Mouse (Mus musculus): Measurements from ENCODE around the gene Exoc2.

Exoc2 gene

GRCm38 (mm10) chr13:30945788-30946187 lies 28.1 kb downstream of the Exoc2 start:
- peaks cover 11% of the 10 kb centered on the region; the same call in 1 of the 2 replicates for H3K4me1 ChIP-seq (replicated peaks; ENCODE audit: low read depth, low read length)
- H3K27me3 ChIP-seq (ENCODE audit: insufficient read depth, low read length), result no peaks in the 10 kb centered on the region
- H3K4me3 ChIP-seq (replicated peaks; ENCODE audit: low read length), result no peak overlapping the region
- H3K9me3 ChIP-seq (ENCODE audit: low read length), result no peaks in the 10 kb centered on the region
- TF ChIP-seq POU5F1 (IDR thresholded peaks at IDR 0.05; ENCODE audit: borderline replicate concordance, low read length), result no peak
- TF ChIP-seq CTCF (conservative IDR thresholded peaks at IDR 0.05; ENCODE audit: low read length), result no peak
- no peak for TF ChIP-seq NANOG (IDR thresholded peaks at IDR 0.05; ENCODE audit: borderline replicate concordance, low read length)
- H3K36me3 ChIP-seq (ENCODE audit: insufficient read depth, low read length), result no peaks in the 10 kb centered on the region

DNA sequence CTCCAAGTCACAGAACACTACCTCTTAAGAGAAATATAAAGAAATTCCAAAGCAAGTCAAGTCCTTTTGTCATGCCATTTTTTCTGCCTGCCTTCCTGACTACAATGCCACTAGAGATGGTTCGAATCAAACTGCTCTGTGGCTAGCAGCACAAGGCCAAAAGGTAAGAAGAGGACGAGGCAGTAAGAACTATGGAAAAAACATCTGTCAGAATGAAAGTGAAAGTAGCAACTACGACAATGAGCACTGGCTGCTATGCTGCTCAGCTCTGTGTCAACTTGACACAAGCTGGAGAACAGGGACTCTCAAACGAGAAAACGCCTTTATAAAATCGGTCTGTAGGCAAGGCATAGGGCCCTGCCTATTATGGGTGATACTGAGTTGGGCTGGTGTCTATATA lies 40.9 kb downstream of the Exoc2 start:
- Histone ChIP-seq H3K36me3 (ENCODE audit: insufficient read depth, low read length) (peaks cover 23% of the 10 kb centered on the region), H3K4me1 (replicated peaks; ENCODE audit: low read depth, low read length) (peaks cover 26% of the 10 kb centered on the region), H3K4me3 (replicated peaks; ENCODE audit: low read length) (no peak overlapping the region), H3K27me3 (ENCODE audit: insufficient read depth, low read length) (no peaks in the 10 kb centered on the region), H3K9me3 (ENCODE audit: low read length) (no peaks in the 10 kb centered on the region)
- TF ChIP-seq POU5F1 (IDR thresholded peaks at IDR 0.05; ENCODE audit: borderline replicate concordance, low read length) (no peak), CTCF (conservative IDR thresholded peaks at IDR 0.05; ENCODE audit: low read length) (no peak), NANOG (IDR thresholded peaks at IDR 0.05; ENCODE audit: borderline replicate concordance, low read length) (no peak)

- H3K4me1 ChIP-seq (replicated peaks; ENCODE audit: low read depth, low read length), result peaks cover 20% of the 10 kb centered on the region
- H3K27me3 ChIP-seq (ENCODE audit: insufficient read depth, low read length), result no peaks in the 10 kb centered on the region
- no peaks in the 10 kb centered on the region for H3K9me3 ChIP-seq (ENCODE audit: low read length)
- TF ChIP-seq CTCF (conservative IDR thresholded peaks at IDR 0.05; ENCODE audit: low read length), result no peak
- no peak for TF ChIP-seq POU5F1 (IDR thresholded peaks at IDR 0.05; ENCODE audit: borderline replicate concordance, low read length)
- no peak for TF ChIP-seq NANOG (IDR thresholded peaks at IDR 0.05; ENCODE audit: borderline replicate concordance, low read length)
- H3K36me3 ChIP-seq (ENCODE audit: insufficient read depth, low read length), result peaks cover 21% of the 10 kb centered on the region
- no peak overlapping the region for H3K4me3 ChIP-seq (replicated peaks; ENCODE audit: low read length)
Measured at GRCm38 (mm10) chr13:30931613-30932012, 42.3 kb downstream of the Exoc2 start.

DNA sequence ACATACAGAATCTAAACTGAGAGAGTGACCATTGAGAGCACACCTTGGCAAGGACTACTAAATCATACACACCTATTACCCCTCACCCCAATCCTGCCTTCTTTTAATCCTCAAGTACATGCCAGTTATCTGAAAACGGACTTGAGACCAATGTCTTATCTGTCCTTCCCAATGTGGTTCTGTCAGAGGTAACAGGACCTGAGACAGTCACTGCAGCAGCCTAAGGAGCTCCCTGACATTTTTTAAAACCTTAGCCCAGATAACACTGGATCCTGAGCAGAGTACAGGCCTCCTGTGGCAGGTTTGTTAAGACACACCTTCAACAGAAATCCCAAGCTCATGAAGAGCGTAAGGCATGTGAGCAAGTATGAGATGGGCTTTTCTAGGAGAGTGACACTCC lies 44.8 kb downstream of the Exoc2 start:
- peaks cover 28% of the 10 kb centered on the region for H3K36me3 ChIP-seq (ENCODE audit: insufficient read depth, low read length)
- no peak overlapping the region for H3K4me3 ChIP-seq (replicated peaks; ENCODE audit: low read length)
- no peak for TF ChIP-seq POU5F1 (IDR thresholded peaks at IDR 0.05; ENCODE audit: borderline replicate concordance, low read length)
- TF ChIP-seq CTCF (conservative IDR thresholded peaks at IDR 0.05; ENCODE audit: low read length), result no peak
- no peak for TF ChIP-seq NANOG (IDR thresholded peaks at IDR 0.05; ENCODE audit: borderline replicate concordance, low read length)
- no peaks in the 10 kb centered on the region for H3K27me3 ChIP-seq (ENCODE audit: insufficient read depth, low read length)
- H3K9me3 ChIP-seq (ENCODE audit: low read length), result peaks cover 6% of the 10 kb centered on the region
- peaks cover 20% of the 10 kb centered on the region for H3K4me1 ChIP-seq (replicated peaks; ENCODE audit: low read depth, low read length)

- Histone ChIP-seq H3K4me3 (replicated peaks; ENCODE audit: low read length) (no peak overlapping the region), H3K9me3 (ENCODE audit: low read length) (peaks cover 6% of the 10 kb centered on the region), H3K36me3 (ENCODE audit: insufficient read depth, low read length) (peaks cover 17% of the 10 kb centered on the region), H3K27me3 (ENCODE audit: insufficient read depth, low read length) (no peaks in the 10 kb centered on the region), H3K4me1 (replicated peaks; ENCODE audit: low read depth, low read length) (peaks cover 6% of the 10 kb centered on the region)
- TF ChIP-seq POU5F1 (IDR thresholded peaks at IDR 0.05; ENCODE audit: borderline replicate concordance, low read length) (no peak), CTCF (conservative IDR thresholded peaks at IDR 0.05; ENCODE audit: low read length) (no peak), NANOG (IDR thresholded peaks at IDR 0.05; ENCODE audit: borderline replicate concordance, low read length) (no peak)
Measured at GRCm38 (mm10) chr13:30924269-30924668, 49.6 kb downstream of the Exoc2 start.

- peaks cover 13% of the 10 kb centered on the region for H3K36me3 ChIP-seq (ENCODE audit: insufficient read depth, low read length)
- H3K27me3 ChIP-seq (ENCODE audit: insufficient read depth, low read length), result no peaks in the 10 kb centered on the region
- H3K4me1 ChIP-seq (replicated peaks; ENCODE audit: low read depth, low read length), result peaks cover 6% of the 10 kb centered on the region
- peaks cover 6% of the 10 kb centered on the region for H3K9me3 ChIP-seq (ENCODE audit: low read length)
- TF ChIP-seq NANOG (IDR thresholded peaks at IDR 0.05; ENCODE audit: borderline replicate concordance, low read length) (no peak), CTCF (conservative IDR thresholded peaks at IDR 0.05; ENCODE audit: low read length) (no peak), POU5F1 (IDR thresholded peaks at IDR 0.05; ENCODE audit: borderline replicate concordance, low read length) (no peak)
- no peak overlapping the region for H3K4me3 ChIP-seq (replicated peaks; ENCODE audit: low read length)
Measured at GRCm38 (mm10) chr13:30921914-30922313, 52.0 kb downstream of the Exoc2 start.

GRCm38 (mm10) chr13:30913757-30914156 lies 60.1 kb downstream of the Exoc2 start:
- Histone ChIP-seq H3K9me3 (ENCODE audit: low read length) (no peaks in the 10 kb centered on the region), H3K4me3 (replicated peaks; ENCODE audit: low read length) (no peak overlapping the region), H3K27me3 (ENCODE audit: insufficient read depth, low read length) (no peaks in the 10 kb centered on the region), H3K36me3 (ENCODE audit: insufficient read depth, low read length) (peaks cover 7% of the 10 kb centered on the region), H3K4me1 (replicated peaks; ENCODE audit: low read depth, low read length) (no peaks in the 10 kb centered on the region)
- TF ChIP-seq NANOG (IDR thresholded peaks at IDR 0.05; ENCODE audit: borderline replicate concordance, low read length) (no peak), POU5F1 (IDR thresholded peaks at IDR 0.05; ENCODE audit: borderline replicate concordance, low read length) (no peak), CTCF (conservative IDR thresholded peaks at IDR 0.05; ENCODE audit: low read length) (no peak)

GRCm38 (mm10) chr13:30913028-30913427 lies 60.9 kb downstream of the Exoc2 start:
- Histone ChIP-seq H3K4me1 (replicated peaks; ENCODE audit: low read depth, low read length) (no peaks in the 10 kb centered on the region), H3K36me3 (ENCODE audit: insufficient read depth, low read length) (peaks cover 7% of the 10 kb centered on the region), H3K4me3 (replicated peaks; ENCODE audit: low read length) (no peak overlapping the region), H3K9me3 (ENCODE audit: low read length) (no peaks in the 10 kb centered on the region), H3K27me3 (ENCODE audit: insufficient read depth, low read length) (no peaks in the 10 kb centered on the region)
- TF ChIP-seq CTCF (conservative IDR thresholded peaks at IDR 0.05; ENCODE audit: low read length) (no peak), POU5F1 (IDR thresholded peaks at IDR 0.05; ENCODE audit: borderline replicate concordance, low read length) (no peak), NANOG (IDR thresholded peaks at IDR 0.05; ENCODE audit: borderline replicate concordance, low read length) (no peak)

DNA sequence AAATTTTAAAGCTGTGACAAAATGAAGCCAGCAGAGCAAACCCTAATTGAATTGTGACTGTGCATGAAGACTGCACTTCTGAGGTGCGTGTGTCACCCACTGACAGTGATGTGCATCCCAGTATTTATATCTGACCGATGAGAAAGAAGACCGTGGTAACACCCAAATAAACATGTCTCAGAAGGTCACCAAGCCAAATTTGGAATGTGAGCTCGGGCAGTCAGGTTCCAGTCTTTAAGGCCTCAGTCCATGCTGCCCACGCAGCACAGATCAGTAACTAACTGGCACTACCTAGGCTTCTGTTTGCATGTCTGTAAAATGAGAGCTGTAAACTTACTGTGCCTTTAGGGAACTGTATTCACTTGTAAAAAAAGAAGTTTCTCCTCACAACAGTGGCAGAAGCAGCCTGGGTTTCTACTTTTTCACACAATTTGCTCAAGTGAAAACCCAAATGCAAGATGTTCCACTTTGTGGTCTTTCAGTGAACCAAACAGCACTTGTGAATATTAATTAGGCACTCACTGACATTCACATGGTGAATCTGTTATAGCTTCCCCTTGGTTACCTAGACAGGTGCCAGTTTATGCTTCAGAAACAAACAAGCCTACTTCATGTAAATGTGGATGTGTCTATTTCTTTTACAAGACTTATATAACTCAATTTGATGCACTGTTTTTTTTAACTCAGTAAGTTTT lies 61.8 kb downstream of the Exoc2 start:
- H3K9me3 ChIP-seq (ENCODE audit: low read length), result no peaks in the 10 kb centered on the region
- H3K27me3 ChIP-seq (ENCODE audit: insufficient read depth, low read length), result no peaks in the 10 kb centered on the region
- H3K4me3 ChIP-seq (replicated peaks; ENCODE audit: low read length), result no peak overlapping the region
- H3K36me3 ChIP-seq (ENCODE audit: insufficient read depth, low read length), result peaks cover 7% of the 10 kb centered on the region
- H3K4me1 ChIP-seq (replicated peaks; ENCODE audit: low read depth, low read length), result no peaks in the 10 kb centered on the region
- TF ChIP-seq NANOG (IDR thresholded peaks at IDR 0.05; ENCODE audit: borderline replicate concordance, low read length) (no peak), CTCF (conservative IDR thresholded peaks at IDR 0.05; ENCODE audit: low read length) (no peak), POU5F1 (IDR thresholded peaks at IDR 0.05; ENCODE audit: borderline replicate concordance, low read length) (no peak)

Measured in E14TG2a.4 (cell line).